Mouse (Mus musculus) gastrocnemius, postnatal 25 days (tissue): ENCODE measurements at regions not wholly inside any gene's neighbourhood (a gene's known extent, or its start where the extent isn't known, plus 50 kb on each side); places are given as distances from the start of the nearest gene placed in this dataset.

Experiments
- DNase-seq: peaks from one replicate; pipeline ENCODE4 v3.0.0; 2022

DNA sequence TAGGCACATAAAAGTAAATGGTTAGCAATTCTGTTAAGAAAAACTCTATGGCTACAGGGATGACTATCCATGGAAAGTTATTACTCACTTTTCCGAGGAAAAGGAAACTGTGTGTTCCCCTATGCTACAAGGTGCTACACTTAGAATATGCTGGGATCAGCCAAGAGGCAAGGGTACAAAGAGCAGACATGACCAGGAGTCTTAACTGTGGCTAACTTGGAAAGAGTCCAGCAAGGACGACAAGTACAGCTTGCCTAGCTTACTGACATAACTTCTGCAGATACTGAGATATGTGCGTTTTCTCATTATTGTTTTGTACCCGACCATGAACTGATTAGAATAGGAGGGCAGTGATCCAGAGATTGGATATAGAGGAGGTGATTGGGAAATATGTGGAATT, 296.4 kb downstream of the Gm16223 start:
- no peak for DNase-seq

DNA sequence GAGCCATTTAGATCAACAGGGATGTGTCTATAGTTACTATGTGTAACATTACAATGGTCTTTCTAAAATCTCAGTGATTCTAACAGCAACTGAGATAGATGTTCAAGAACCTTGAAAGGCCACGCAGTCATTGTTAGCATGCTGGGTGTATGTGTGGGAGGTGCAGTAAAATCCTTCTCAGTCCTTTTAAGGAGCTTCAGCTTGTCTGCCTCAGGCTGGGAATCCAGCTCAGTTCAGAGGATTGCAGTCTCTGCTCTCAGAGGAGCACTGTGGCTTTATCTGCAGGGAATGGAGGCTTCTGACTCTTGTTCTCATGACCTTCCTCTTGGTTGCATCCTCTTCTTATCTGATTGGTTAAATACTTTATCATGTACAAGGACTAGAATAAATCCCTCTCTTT, 320.2 kb downstream of the Gm16223 start:
- no peak for DNase-seq

- DNase-seq = no peak
Observed at GRCm38 (mm10) chr5:42396695-42397094, 328.9 kb downstream of the Gm16223 start.

DNA sequence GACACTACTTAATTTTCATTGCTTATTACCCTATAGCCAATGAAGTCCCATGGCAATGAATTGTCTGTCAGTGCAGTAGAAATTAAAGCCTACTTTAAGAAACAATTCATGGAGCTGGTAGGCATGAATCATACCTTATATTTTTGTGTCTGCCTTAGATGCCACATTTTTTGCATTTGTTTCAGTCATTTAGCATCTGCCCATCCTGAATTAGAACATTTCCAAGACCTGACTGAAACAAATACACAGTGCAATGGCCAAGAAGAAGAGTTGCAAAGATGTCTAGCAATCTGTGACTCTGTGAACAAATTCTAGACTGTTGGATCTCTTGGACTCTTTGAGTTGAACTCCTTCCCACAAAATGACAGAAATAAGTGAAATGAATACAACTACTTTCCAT, 342.2 kb downstream of the Gm16223 start:
- DNase-seq = no peak

DNA sequence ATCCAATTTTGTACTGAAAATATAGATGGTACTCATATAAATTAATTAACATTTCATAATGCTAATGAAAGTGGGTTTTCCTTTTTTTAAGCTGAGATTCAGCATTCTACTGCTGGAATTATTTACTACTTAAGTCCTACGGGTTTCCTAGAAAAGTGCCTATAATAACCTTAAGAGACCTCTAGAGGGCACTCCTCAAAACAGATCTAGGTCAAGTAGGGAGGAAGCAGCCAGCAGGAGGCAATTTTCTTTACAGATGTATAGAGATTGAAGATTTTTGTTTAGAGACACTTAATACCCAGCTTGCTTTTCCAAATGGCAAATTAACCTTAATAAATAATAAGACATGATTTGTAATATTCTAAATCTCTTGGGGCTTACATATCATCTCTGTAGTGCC, 344.5 kb downstream of the Gm16223 start:
- DNase-seq = no peak

- no peak for DNase-seq
Observed at GRCm38 (mm10) chr5:42425902-42426301, 358.1 kb downstream of the Gm16223 start.

DNA sequence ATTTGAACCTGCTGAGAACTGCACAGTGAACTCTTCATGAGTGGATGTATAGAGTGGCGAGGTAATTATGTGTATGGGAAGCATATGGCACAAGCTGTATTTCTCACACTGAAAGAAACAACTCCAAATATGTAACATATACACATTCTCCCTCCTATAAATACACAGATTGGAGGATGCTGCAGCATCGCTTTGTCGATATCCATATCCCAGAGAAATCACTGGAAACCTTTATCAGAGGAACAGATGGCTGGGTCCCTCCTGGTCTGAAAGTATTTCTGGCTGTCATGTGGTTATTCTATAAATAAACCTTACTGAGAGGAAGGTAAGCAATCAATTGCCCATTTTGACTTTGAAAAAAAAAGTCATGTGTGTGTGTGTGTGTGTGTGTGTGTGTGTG, 365.4 kb downstream of the Gm16223 start:
- DNase-seq = no peak

GRCm38 (mm10) chr5:42448644-42449043, 380.9 kb downstream of the Gm16223 start:
- DNase-seq = no peak

DNA sequence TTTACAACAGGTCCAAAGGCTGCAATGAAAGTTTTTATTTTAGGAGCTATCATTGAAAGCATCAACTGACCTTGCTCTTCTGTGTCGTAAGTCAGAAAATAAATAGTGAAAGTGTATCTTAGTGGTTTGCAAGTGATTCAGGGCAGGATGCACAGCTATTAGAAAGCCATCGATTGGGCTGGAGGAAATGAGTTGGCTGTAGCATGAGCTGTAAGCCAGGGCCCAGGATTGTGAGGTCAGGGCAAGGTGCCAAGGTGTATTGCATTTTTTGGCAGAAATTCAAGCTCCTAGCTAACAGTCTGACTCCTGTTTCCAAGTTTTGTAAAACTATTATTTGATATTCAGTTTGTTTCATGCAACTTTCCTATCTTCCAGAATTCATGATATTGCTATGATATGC, 381.8 kb downstream of the Gm16223 start:
- no peak for DNase-seq

DNA sequence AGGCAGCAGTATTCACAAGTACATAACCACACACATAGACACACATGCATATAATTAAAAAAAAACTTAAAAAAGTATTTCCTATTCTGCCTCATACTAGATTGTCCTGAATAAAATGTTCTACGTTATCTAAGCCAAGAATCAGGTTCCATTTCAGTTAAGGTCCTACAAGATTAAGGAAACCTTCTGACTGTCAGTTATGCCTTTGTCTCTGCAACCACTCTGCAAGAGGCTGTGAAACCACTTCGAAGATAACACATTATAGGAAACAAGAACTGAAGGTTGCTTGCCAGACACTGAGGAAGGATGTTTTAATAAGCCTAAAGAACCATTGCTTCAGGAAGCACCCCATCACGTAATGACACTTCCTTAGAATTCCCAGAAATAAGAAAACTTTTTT, 385.9 kb downstream of the Gm16223 start:
- no peak for DNase-seq

- no peak for DNase-seq
Observed at GRCm38 (mm10) chr5:42461195-42461594, 393.4 kb downstream of the Gm16223 start.

DNA sequence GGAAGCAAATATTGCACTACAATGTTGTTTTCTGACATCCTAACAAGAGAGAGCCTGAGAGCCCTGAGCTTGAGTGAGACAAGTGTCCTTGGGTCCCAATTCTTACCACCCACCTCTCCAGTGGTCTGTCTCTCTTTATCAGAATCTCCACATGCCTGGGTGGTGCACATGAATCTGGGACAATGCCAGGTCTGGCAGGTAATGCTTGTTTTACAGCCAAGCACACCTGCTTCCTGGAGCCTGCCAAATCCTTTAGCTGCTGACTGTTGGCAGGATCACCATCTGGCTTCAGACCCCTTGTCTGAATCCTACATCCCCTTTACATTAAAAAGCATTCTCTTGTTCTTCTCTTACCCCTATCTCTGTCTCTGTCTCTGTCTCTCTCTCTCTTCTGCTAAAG, 397.1 kb downstream of the Gm16223 start:
- DNase-seq = no peak

DNA sequence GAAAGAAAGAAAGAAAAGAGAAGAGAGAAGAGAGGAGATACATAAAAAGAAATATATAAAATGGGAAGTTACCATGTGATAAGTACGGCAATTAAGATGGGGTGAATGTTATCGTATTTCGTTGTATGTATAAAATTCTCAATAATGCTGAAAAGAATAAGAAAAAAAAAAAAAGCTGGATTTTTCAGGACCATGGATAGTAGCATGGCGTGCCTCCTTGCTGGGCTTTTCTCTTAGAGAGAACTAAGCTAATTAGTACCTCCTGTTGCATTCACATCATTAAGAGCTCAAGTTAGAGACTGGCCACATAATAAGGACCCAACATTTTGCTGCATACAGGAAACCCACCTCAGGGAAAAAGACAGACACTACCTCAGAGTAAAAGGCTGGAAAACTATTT, 405.7 kb downstream of the Gm16223 start:
- DNase-seq = no peak

DNA sequence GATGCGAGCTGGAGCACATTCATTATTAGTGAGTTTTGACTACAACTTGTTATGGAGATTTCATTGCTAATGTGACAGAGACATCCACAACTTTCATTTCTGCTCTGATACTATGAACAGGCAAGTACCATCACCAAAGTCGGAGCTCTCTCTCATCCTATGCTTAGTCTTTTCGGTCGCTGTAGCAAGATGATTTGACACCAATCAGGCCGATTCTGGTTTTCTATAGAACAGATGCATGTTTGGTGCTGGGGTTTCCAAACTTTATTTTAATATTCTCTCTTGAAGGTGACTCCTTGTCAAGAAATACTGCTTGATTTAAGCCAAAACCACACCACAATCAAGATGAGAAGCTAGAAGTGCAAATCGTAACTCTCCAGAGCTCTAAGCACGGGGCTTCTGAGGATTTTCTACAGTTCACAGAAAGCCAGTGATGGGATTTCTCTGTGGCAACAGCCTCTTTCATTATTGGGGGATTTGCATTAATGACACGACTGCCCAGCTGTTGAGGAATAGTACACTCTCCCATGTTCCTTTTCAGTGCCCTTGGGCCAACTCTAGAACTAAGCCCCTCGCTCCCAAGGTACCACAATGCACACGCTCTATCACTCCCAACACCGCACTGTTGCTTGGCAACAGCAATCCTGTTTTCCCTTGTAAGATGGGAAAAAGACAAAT, 434.5 kb downstream of the Gm16223 start:
- no peak for DNase-seq

GRCm38 (mm10) chr5:42502802-42503136, 435.0 kb downstream of the Gm16223 start:
- no peak for DNase-seq

GRCm38 (mm10) chr5:42509200-42509599, 441.4 kb downstream of the Gm16223 start:
- no peak for DNase-seq

GRCm38 (mm10) chr5:42523116-42524113, 455.7 kb downstream of the Gm16223 start:
- no peak for DNase-seq

- DNase-seq = no peak
Observed at GRCm38 (mm10) chr5:42525431-42525830, 457.7 kb downstream of the Gm16223 start.

- DNase-seq = no peak
Observed at GRCm38 (mm10) chr5:42560537-42560936, 492.8 kb downstream of the Gm16223 start.

- DNase-seq = no peak
Observed at GRCm38 (mm10) chr5:42563406-42563805, 495.6 kb downstream of the Gm16223 start.

- no peak for DNase-seq
Observed at GRCm38 (mm10) chr5:42575971-42576370, 508.2 kb downstream of the Gm16223 start.

GRCm38 (mm10) chr5:42578208-42578844, 510.6 kb downstream of the Gm16223 start:
- DNase-seq = no peak

- DNase-seq = no peak
Observed at GRCm38 (mm10) chr5:42620698-42621097, 552.9 kb downstream of the Gm16223 start.
